8 mouse cellular contexts compared by ENCODE assay signal in genomic region chr5:48327652-48328051, GRCm38 (mm10). TPM values are rescaled to one million over a fixed set of nuclear protein-coding genes. Genes with fewer than 3 reads are reported as not detected.
DNase-seq lines count a peak whose midpoint lies in the region; ATAC-seq and TF ChIP-seq lines count a peak whose summit lies in the region.

TSS of gene 5730480H06Rik (plus strand) at chr5:48327952.

- H3K4me3 ChIP-seq in hindbrain, embryonic 13.5 days = no peak within 1 kb of the TSS
- H3K4me3 ChIP-seq in midbrain, embryonic 13.5 days (replicated peaks) = no peak within 1 kb of the TSS

- H3K27ac ChIP-seq in hindbrain, embryonic 13.5 days = no peak within 1 kb of the TSS
- no peak within 1 kb of the TSS for H3K27ac ChIP-seq in midbrain, embryonic 13.5 days

- H3K9ac ChIP-seq in hindbrain, embryonic 13.5 days = no peak within 1 kb of the TSS
- no peak within 1 kb of the TSS for H3K9ac ChIP-seq in midbrain, embryonic 13.5 days (replicated peaks)

- no peaks in the 10 kb centered on the region for H3K9me3 ChIP-seq in hindbrain, embryonic 13.5 days
- H3K9me3 ChIP-seq in midbrain, embryonic 13.5 days = no peaks in the 10 kb centered on the region

- no peak within 1 kb of the TSS for H3K4me2 ChIP-seq in hindbrain, embryonic 13.5 days
- H3K4me2 ChIP-seq in midbrain, embryonic 13.5 days (replicated peaks) = no peak within 1 kb of the TSS

- no peak for ATAC-seq in hindbrain, embryonic 13.5 days (ENCODE audit: low FRiP score)
- 0 out of 2 replicates have a peak, but pooled peaks have one; percentile 24 for ATAC-seq in midbrain, embryonic 13.5 days

- H3K4me1 ChIP-seq in hindbrain, embryonic 13.5 days (replicated peaks) = no peaks in the 10 kb centered on the region
- no peaks in the 10 kb centered on the region for H3K4me1 ChIP-seq in midbrain, embryonic 13.5 days (replicated peaks)

- H3K27me3 ChIP-seq in hindbrain, embryonic 13.5 days = no peaks in the 10 kb centered on the region
- peaks cover 42% of the 10 kb centered on the region for H3K27me3 ChIP-seq in midbrain, embryonic 13.5 days

- TF ChIP-seq CTCF in brain, embryonic 14.5 days (IDR thresholded peaks at IDR 0.05; ENCODE audit: borderline replicate concordance, extremely low read depth, insufficient read depth, insufficient read length) = no peak

- WGBS in hindbrain, embryonic 13.5 days = 95% methylated on average over 8 of the region's 8 CpGs
- WGBS in midbrain, embryonic 13.5 days = 93% methylated on average over 8 of the region's 8 CpGs

- no peak for DNase-seq in layer of hippocampus, adult 18-20 months (ENCODE audit: low spot score in 2 of 2)
- DNase-seq in layer of hippocampus, adult 9-10 months (ENCODE audit: low spot score) = no peak
- no peak for DNase-seq in brain, embryonic 14.5 days (ENCODE audit: low read depth)
- DNase-seq in urinary bladder, postnatal 14 days (ENCODE audit: low spot score) = no peak
- no peak for DNase-seq in ovary, postnatal 36 days (ENCODE audit: low spot score)
- no peak for DNase-seq in gastrocnemius, postnatal 14 days

- no peaks in the 10 kb centered on the region for H3K36me3 ChIP-seq in hindbrain, embryonic 13.5 days
- H3K36me3 ChIP-seq in midbrain, embryonic 13.5 days = no peaks in the 10 kb centered on the region

- no peak for TF ChIP-seq POLR2A in brain, embryonic 14.5 days (IDR thresholded peaks at IDR 0.05; ENCODE audit: borderline replicate concordance, extremely low read depth, insufficient read depth, insufficient read length, poor library complexity, severe bottlenecking)

- intact Hi-C loops in gastrocnemius, postnatal 14 days (cut with DNase I; ENCODE audit: low total_unique reads) = no loop called here

RNA-seq across cellular contexts. Expression of gene 5730480H06Rik, which starts in this region (rescaled TPM):
- total RNA-seq in layer of hippocampus, adult 18-20 months (2021) = 10 to 100 TPM; 17.4 to 18.3 TPM
- 20.1 and 22.2 TPM in 2 replicates for polyA plus RNA-seq in brain, embryonic 14.5 days (2012; rRNA removed)
- polyA plus RNA-seq in hindbrain, embryonic 13.5 days (2015; fragmentation: Nextera tagmentation; extraction: Ambion mirVana) = 19.2 and 21.2 TPM in 2 replicates
- polyA plus RNA-seq in midbrain, embryonic 13.5 days (2015; fragmentation: Nextera tagmentation; extraction: Ambion mirVana) = 20.4 and 20.5 TPM in 2 replicates
- 1 to 10 TPM; 4.7 to 6.3 TPM for total RNA-seq in gastrocnemius, postnatal 14 days (2021)
